ENCODE assay signal across 22 mouse cellular contexts in the genomic region with DNA sequence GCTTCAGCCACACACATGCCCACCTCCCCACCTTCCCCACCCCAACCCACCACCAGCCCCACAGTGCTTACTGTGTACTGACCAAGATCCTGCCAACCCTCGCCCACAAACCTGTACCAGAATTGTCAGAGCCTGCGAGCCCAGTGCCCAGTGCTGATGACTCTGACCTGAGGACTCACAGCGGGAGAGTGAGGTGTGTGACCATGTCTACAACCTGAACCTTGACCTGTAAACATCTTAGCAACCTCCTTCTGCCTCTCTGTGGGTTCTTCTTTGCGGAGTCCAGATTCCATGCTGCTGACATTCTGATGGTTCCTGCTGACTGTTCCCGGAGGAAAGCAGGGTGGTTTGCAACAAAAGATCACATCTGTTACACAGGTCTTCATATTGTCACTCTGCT. TPM values are rescaled to one million over a fixed set of nuclear protein-coding genes. Genes with fewer than 3 reads are reported as not detected.
"Had no signal": no experiment of that assay in that cellular context is flagged by ENCODE, and none has a peak within 500 bp of the region (broad histone marks: within the 10 kb centered on the region; RNA-seq: fewer than 3 reads in every experiment).

No protein-coding gene starts in this region.

- H3K4me1 ChIP-seq: limb, embryonic 12.5 days had no signal

- ATAC-seq: inflammation-experienced regulatory T-cells, adult 6 months; intestine, postnatal 0 days had no signal

- H3K4me2 ChIP-seq: limb, embryonic 12.5 days; lung, embryonic 14.5 days; neural tube, embryonic 15.5 days had no signal

- DNase-seq: kidney, postnatal 4 days; lung, embryonic 14.5 days; lung, postnatal 10 days; lung, postnatal 4 days; midbrain, embryonic 14.5 days; right cerebral cortex, adult 18-20 months; right cerebral cortex, postnatal 25 days; thymus, postnatal 4 days had no signal

- H3K27ac ChIP-seq: layer of hippocampus, adult 2 months; limb, embryonic 12.5 days; midbrain, embryonic 10.5 days; neural tube, embryonic 15.5 days had no signal

- H3K9ac ChIP-seq: limb, embryonic 12.5 days; lung, embryonic 14.5 days; neural tube, embryonic 15.5 days had no signal

- H3K36me3 ChIP-seq: limb, embryonic 12.5 days; midbrain, embryonic 10.5 days; neural tube, embryonic 15.5 days had no signal

- H3K4me3 ChIP-seq: layer of hippocampus, adult 2 months; limb, embryonic 12.5 days; midbrain, embryonic 10.5 days; myocyte; neural tube, embryonic 15.5 days had no signal

- H3K9me3 ChIP-seq: limb, embryonic 12.5 days; midbrain, embryonic 10.5 days; neural tube, embryonic 15.5 days had no signal

RNA-seq across cellular contexts. Expression of a gene that starts 15.6 kb away (rescaled TPM):
- total RNA-seq: layer of hippocampus, adult 2 months; layer of hippocampus, postnatal 10 days; left cerebral cortex, postnatal 36 days; liver, adult 2 months; megakaryocyte, adult 5-6 weeks had no signal
- polyA plus RNA-seq: inflammation-experienced regulatory T-cells, adult 6 months; intestine, postnatal 0 days; limb, embryonic 12.5 days; liver, adult 2 months; lung, embryonic 14.5 days; midbrain, embryonic 10.5 days; midbrain, embryonic 14.5 days; myocyte; neural tube, embryonic 11.5 days; neural tube, embryonic 15.5 days; small intestine, adult 2 months; stomach, embryonic 16.5 days had no signal

RNA-seq across cellular contexts. Expression of a gene that starts 18.6 kb away (rescaled TPM):
- total RNA-seq: layer of hippocampus, postnatal 10 days; left cerebral cortex, postnatal 36 days; liver, adult 2 months; megakaryocyte, adult 5-6 weeks had no signal
- polyA plus RNA-seq: limb, embryonic 12.5 days; liver, adult 2 months; lung, embryonic 14.5 days; midbrain, embryonic 10.5 days; neural tube, embryonic 11.5 days; small intestine, adult 2 months had no signal

RNA-seq across cellular contexts. Expression of a gene that starts 53.8 kb away (rescaled TPM):
- total RNA-seq: layer of hippocampus, adult 2 months; layer of hippocampus, postnatal 10 days; left cerebral cortex, postnatal 36 days; liver, adult 2 months; megakaryocyte, adult 5-6 weeks had no signal
- polyA plus RNA-seq: inflammation-experienced regulatory T-cells, adult 6 months; intestine, postnatal 0 days; limb, embryonic 12.5 days; liver, adult 2 months; lung, embryonic 14.5 days; midbrain, embryonic 10.5 days; midbrain, embryonic 14.5 days; myocyte; neural tube, embryonic 11.5 days; neural tube, embryonic 15.5 days; small intestine, adult 2 months; stomach, embryonic 16.5 days had no signal
